Mouse (Mus musculus) thymus, adult 2 months (tissue): Measurements from ENCODE around the gene Prrg4.

Source experiments
- CTCF ChIP-seq: fragments of 200-500 bp; IDR thresholded peaks from 2 replicates; pipeline ENCODE4 v1.5.1; 2012; ENCODE audit warnings: mild to moderate bottlenecking, control low read depth, low read length, moderate library complexity, borderline replicate concordance; ENCODE audit not compliant: control insufficient read depth, poor library complexity, insufficient read depth; ENCODE audit errors: extremely low read depth
- POLR2A ChIP-seq: fragments of 200-500 bp; IDR thresholded peaks from 2 replicates; pipeline ENCODE4 v1.6.1; 2012; ENCODE audit warnings: mild to moderate bottlenecking, low read length, control low read depth, moderate library complexity; ENCODE audit not compliant: control insufficient read depth, poor library complexity, insufficient read depth; ENCODE audit errors: extremely low read depth

GRCm38 (mm10) chr2:104842559-104842958 lies 7.1 kb downstream of the Prrg4 start:
- no peak for TF ChIP-seq CTCF
- TF ChIP-seq POLR2A, result no peak
